Mouse (Mus musculus) spleen, postnatal 36 days (tissue): ENCODE results near the gene Ap5b1.

Source experiments
- DNase-seq, 2 experiments: peaks; one replicate each; pipeline ENCODE4 v3.0.0; 2022; ENCODE audit warnings: low spot score in 2 of 2, mixed read lengths in 1 of 2

Gene Ap5b1

DNA sequence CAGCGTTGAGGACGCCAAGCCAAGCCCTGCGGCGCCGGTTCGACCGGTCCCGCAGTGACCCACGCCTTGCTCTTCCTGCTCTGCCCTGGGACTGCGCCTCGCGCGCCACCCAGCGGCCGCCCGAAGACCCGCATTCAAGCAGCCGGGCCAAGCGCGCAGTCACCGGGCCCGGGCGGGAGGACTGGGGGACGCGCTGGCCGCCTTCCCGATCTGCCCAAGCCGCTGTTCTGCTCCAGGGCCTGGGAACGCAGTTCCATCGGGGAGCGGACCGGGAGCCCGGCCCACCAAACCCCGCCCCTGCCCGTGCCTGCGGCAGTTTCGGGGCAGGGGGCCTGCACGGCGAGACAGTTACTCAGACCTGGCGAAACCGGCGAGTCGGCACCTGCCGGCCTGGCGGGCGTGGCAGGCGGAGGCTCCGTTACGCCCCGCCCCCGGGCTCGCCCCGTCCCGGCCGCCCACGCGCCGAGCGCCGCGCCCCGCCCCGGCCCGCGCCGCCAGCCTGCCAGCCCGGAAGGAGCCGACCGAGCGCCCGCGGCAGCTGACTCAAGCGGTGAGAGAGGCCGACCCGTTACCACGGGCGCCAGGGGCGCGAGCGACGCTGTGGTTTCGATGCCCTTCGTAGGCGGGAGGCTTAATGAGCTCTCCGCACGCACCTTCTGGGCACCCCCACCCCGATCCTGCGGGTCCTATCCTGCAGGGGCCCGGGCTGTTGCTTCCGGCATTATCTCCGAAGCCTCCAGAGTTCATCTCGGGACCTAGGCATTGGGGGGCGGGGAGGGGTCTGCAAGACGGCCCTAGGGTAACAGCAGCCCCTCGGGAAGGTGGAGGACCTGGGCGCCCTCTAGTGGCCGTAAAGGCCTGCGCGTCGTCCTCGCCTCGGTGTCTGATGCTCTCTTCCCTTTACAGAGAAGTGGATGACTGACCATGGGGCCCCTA is at the start of gene Ap5b1:
Ap5b1 (plus strand) TSS at position 492 of the 936 bp plus-strand sequence.
- DNase-seq, result peak; percentile 88 to 90

DNA sequence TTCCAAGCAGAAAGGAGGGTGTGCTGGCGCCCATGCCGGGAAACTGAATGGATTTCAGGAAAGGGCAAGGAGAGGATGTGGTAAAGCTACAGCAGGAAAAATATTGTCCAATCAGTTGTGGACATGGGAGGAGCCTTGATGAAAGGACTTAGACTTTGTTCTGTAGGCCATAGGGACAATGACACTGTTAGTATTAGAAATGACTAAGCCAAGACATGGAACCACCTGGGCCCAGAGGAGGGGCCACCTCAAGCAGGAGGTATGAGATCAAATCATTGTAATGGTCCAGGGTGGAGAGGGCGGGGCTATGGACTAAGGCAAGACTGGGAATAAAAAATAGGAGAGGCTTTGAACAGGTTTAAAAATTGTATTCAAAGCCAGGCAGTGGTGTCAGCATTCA is 49.1 kb upstream of the Ap5b1 start:
- DNase-seq, result no peak

DNA sequence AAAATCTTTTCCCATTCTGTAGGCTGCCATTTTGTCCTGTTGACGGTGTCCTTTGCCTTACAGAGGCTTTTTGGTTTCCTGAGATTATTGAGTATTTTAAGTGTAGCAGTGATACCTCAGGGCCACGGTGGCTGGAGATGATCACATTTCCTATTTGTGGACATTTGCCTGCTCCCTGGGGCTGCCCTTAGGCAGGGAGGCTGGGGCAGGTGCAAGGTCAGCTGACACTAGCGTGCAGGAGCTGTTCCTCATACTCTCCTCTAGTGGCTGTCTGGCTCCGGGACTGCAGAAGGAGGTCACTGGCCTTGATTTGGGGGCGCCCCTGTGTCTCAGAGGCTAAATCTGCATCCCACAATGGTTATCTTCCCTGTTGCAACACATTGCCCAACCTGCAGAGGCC is 42.6 kb upstream of the Ap5b1 start:
- DNase-seq, result no peak

DNA sequence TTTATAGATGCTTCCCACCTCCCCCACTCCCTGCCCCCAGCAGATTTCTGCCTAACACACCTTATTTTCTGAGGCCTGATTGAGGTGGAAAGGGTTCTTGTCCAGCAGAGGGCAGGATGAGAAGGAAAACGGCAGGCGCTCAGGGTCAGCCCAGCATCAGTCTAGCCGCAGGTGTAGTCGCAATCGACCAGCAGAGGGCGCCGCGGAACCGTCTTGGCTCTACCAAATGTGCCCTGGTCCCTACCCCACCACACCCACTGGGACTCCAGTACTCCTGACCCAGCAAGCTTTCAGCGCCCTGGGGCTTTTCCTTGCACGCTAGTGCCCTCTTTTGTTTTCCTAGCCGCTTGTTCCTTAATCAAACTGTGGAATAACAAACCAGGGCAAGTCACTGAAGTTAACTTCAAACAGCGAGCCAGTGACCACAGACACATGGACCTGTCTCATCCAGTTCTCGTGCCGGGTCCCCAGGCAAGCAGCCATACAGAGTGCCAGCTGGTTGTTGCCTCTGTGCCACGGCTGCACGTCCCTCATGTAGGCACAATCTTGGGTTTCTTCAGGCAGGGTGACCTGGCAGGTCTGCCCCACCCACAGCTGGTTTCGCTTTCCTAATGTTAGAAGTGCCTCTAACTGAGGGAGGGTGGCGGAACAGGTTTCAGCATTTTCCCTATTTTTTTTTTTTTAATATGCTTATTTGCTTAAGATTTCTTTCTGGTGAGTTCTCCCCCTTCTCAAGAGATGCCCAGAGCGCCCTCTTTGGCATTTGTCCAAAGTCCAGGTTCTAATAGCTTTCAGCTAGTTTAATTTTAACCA is 38.3 kb upstream of the Ap5b1 start:
- DNase-seq, result peak; percentile 91 to 93

- no peak for DNase-seq
Observed at GRCm38 (mm10) chr19:5530138-5530524, 37.7 kb upstream of the Ap5b1 start.

GRCm38 (mm10) chr19:5532520-5532919 is 35.3 kb upstream of the Ap5b1 start:
- DNase-seq, result no peak

DNA sequence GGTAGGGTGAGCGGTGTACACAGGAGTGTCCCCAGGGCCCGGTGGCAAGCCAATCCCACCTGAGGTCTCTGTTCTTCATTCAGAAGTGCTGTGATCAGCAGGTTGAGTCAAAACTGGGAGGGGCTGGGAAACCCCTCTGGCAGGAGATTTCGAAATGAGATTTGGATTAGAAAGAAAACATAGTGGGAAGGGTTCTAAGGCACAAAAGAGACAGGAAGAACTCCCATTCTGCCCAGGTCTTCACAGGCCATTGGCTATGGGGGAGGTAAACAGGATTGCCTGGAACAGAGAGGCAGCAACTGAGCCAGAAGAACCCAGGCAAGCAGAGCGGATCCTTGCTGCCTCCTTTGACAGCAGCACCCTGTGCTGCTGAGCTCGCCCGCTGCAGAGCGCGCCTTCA is 29.0 kb upstream of the Ap5b1 start:
- DNase-seq, result no peak

DNA sequence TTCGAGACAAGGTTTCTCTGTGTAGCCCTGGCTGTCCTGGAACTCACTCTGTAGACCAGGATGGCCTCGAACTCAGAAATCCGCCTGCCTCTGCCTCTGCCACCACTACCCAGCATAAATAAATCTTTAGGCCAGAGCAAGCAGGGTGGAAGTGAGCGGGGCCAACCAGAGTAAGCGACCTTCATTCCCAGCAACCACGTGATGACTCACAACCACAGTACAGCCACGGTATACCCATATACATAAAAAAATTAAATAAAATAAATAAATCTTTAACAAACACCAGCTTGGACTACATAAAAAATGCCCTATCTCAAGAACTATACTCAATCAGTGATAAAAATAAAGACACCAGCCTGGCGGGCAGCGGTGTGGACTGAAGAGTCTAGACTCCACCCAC is 24.5 kb upstream of the Ap5b1 start:
- DNase-seq, result no peak

DNA sequence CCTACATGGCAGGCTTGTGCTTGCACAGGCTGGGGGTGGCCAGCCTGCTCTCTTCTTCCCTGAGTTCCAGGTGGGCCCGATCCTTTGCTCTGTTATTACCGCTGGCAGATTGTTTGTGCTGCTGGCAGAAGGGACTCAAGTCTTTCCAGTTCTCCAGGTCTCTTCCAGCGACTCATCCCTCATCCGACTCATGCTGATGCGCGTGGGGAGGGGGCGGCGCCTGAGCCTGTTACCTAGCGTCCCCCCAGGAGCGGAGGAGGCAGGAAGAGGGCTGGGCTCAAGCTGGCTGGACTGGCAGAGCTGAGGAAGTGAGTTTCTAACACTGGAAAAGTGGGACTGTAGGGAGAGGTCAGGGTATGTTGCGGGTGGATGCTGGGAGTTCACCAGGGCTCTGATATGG is 23.8 kb upstream of the Ap5b1 start:
- DNase-seq, result no peak

GRCm38 (mm10) chr19:5547471-5548056 is 20.3 kb upstream of the Ap5b1 start:
- no peak for DNase-seq

GRCm38 (mm10) chr19:5553802-5554201 is 14.0 kb upstream of the Ap5b1 start:
- no peak for DNase-seq

- DNase-seq, result no peak
Observed at GRCm38 (mm10) chr19:5554212-5554611, 13.6 kb upstream of the Ap5b1 start.

GRCm38 (mm10) chr19:5558169-5558568 is 9.7 kb upstream of the Ap5b1 start:
- DNase-seq, result no peak

GRCm38 (mm10) chr19:5558770-5559169 is 9.1 kb upstream of the Ap5b1 start:
- DNase-seq, result no peak

DNA sequence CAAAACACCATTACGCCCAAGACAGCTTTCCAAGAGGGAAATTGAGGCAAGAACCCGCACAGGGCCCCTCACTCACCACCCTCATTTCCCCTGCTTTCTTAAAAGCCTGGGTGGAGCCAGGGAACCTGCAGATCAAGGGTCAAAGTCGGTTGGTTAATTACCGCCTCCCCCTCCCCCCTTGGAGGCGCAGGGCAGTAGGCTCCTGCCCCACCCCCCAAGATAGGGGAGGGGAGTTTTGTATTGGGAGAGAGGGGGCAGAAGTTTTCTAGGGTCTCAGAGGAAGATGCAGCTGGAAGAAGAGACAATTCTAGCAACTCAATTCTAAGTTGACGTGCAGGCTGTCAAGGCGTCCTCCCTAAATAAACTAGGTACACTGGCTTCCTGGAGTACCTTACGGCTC is 8.6 kb upstream of the Ap5b1 start:
- no peak for DNase-seq

- no peak for DNase-seq
Observed at GRCm38 (mm10) chr19:5559631-5560456, 8.0 kb upstream of the Ap5b1 start.

GRCm38 (mm10) chr19:5560457-5561041 is 7.3 kb upstream of the Ap5b1 start, which contains the start of gene Ovol1:
Gene Ovol1, minus strand, starts transcription at chr19:5560646.
- DNase-seq, result no peak

DNA sequence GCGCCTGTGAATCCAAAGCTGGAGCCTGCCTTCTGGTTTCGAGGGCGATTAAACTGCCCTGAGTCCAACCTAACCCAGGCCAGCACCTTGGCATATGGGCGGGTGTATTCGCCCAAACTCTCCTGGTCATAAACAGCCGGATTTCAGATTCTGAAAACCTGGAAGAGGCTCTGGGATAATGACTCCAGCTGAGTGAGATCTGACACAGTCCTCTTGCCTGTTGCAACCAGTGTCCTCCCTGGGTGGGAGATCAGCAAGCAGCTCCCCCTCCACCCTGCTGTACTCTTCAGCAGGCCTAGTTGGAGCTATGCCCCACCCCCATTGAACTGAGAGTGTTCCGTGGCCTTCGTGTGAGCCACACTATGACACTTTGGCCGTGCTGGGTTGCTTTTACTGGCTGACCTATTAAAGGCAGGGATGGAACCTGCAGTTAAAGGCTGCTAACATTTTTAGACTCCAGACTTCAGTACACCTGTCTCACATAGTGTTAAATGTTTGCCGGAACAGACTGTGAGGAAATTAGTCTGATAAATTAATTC is 6.5 kb upstream of the Ap5b1 start:
- no peak for DNase-seq

DNA sequence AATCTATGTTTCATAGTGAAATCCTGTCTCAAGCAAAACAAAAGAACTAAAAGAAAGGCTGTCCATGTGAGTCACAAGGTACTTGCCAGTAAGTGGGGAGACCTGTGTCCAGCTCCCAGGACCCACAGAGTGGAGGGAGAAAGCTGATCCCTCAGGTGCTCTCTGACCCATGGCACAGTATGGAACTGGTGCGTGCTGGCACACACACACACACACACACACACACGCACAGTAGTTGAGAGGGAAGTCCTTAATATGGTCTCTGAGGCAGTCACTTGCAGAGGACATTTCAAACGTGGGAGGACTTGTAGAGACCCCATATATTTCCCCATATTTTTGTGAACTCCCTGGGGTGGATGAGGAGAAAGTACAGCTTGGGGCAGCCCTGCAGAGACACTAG is 5.9 kb upstream of the Ap5b1 start:
- no peak for DNase-seq

- DNase-seq, result no peak
Observed at GRCm38 (mm10) chr19:5562776-5563175, 5.0 kb upstream of the Ap5b1 start.

- no peak for DNase-seq
Observed at GRCm38 (mm10) chr19:5566316-5566715, 1.5 kb upstream of the Ap5b1 start.
